Mouse (Mus musculus) thymus, adult 18-20 months (tissue): ENCODE data around the gene Zfp637.
A peak's percentile ranks its signal among the peaks of the same experiment; 100 is the strongest.
"Not testable (repeated sequence)": the region's sequence is repeated elsewhere in the genome, so short reads cannot be mapped to it uniquely, and the experiment has no call there.

Source experiments
- DNase-seq, 2 experiments: peaks; one replicate each; pipeline ENCODE4 v3.0.0; 2022; ENCODE audit warnings: mixed read lengths in 2 of 2

Zfp637 gene

GRCm38 (mm10) chr6:117868187-117868586, 27.2 kb downstream of the Zfp637 start:
- no peak for DNase-seq

GRCm38 (mm10) chr6:117871034-117871433, 30.1 kb downstream of the Zfp637 start:
- no peak for DNase-seq

- DNase-seq, result not testable (repeated sequence)
Measured at GRCm38 (mm10) chr6:117873450-117873849, 32.5 kb downstream of the Zfp637 start.

GRCm38 (mm10) chr6:117874621-117875281, 33.8 kb downstream of the Zfp637 start:
- DNase-seq, result no peak

GRCm38 (mm10) chr6:117878700-117879407, 37.9 kb downstream of the Zfp637 start:
- peak; percentile 78 to 88 for DNase-seq

GRCm38 (mm10) chr6:117879408-117880115, 38.6 kb downstream of the Zfp637 start:
- peak; percentile 97 for DNase-seq

GRCm38 (mm10) chr6:117880394-117880838, 39.4 kb downstream of the Zfp637 start:
- DNase-seq, result no peak

GRCm38 (mm10) chr6:117881229-117881628, 40.2 kb downstream of the Zfp637 start:
- DNase-seq, result no peak

- peak; percentile 27 to 61 for DNase-seq
Measured at GRCm38 (mm10) chr6:117881997-117882396, 41.0 kb downstream of the Zfp637 start.

GRCm38 (mm10) chr6:117885943-117886342, 45.0 kb downstream of the Zfp637 start:
- DNase-seq, result no peak

GRCm38 (mm10) chr6:117888032-117888431, 47.1 kb downstream of the Zfp637 start:
- no peak for DNase-seq

- no peak for DNase-seq
Measured at GRCm38 (mm10) chr6:117888642-117889096, 47.7 kb downstream of the Zfp637 start.

- no peak for DNase-seq
Measured at GRCm38 (mm10) chr6:117890257-117890656, 49.3 kb downstream of the Zfp637 start.

- peak in 1 of 2 experiments; percentile 42 for DNase-seq
Measured at GRCm38 (mm10) chr6:117891369-117892160, 50.6 kb downstream of the Zfp637 start.

- DNase-seq, result no peak
Measured at GRCm38 (mm10) chr6:117892386-117892785, 51.4 kb downstream of the Zfp637 start.

- DNase-seq, result no peak
Measured at GRCm38 (mm10) chr6:117893435-117893834, 52.5 kb downstream of the Zfp637 start.
